Mouse (Mus musculus) E14TG2a.4 (cell line): ENCODE results near the gene Txn1.

Experiments used
- H3K27me3 ChIP-seq: 2 replicates; pipeline ENCODE4 v1.6.1; 2014; ENCODE audit warnings: low read length, control low read depth; ENCODE audit not compliant: insufficient read depth
- H3K36me3 ChIP-seq: 2 replicates; pipeline ENCODE4 v1.6.1; 2014; ENCODE audit warnings: low read length, control low read depth; ENCODE audit not compliant: insufficient read depth
- H3K4me1 ChIP-seq: replicated peaks from 2 replicates; pipeline ENCODE4 v1.6.1; 2014; ENCODE audit warnings: low read depth, low read length, control low read depth
- H3K4me3 ChIP-seq: replicated peaks from 2 replicates; pipeline ENCODE4 v1.5.1; 2014; ENCODE audit warnings: mild to moderate bottlenecking, low read length
- H3K9me3 ChIP-seq: 2 replicates; pipeline ENCODE4 v1.6.1; 2014; ENCODE audit warnings: low read length, control low read depth
- CTCF ChIP-seq: conservative IDR thresholded peaks from 2 replicates; pipeline ENCODE4 v1.5.1; 2014; ENCODE audit warnings: low read length
- NANOG ChIP-seq: IDR thresholded peaks from 2 replicates; pipeline ENCODE4 v1.6.1; 2014; ENCODE audit warnings: borderline replicate concordance, low read length, mixed read lengths
- POU5F1 ChIP-seq: IDR thresholded peaks from 2 replicates; pipeline ENCODE4 v1.6.1; 2014; ENCODE audit warnings: low read length, borderline replicate concordance

Gene Txn1

DNA sequence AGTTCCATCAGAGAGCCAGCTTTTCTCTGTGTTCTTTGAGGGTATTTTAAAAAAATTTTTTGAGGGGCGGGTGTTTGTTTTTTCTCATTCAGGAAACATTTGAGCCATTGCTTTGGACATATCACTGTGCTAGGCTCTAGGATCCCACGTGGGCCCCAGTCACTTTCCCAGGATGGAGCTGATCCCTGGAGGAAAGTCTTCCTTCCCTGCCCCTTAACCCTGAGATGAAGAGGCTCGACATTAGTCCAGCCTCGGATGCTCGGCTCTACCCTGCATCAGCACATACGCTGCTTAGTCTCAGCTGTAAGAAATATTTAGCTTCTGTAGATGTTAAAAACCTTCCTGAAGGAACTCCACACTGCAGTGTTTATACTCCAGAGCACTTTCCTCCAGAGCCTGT, 60.3 kb downstream of the Txn1 start:
- Histone ChIP-seq H3K4me1 (peaks cover 11% of the 10 kb centered on the region; the same call in 1 of the 2 replicates), H3K27me3 (no peaks in the 10 kb centered on the region), H3K36me3 (peaks cover 17% of the 10 kb centered on the region), H3K4me3 (no peak overlapping the region), H3K9me3 (peaks cover 7% of the 10 kb centered on the region)
- TF ChIP-seq NANOG (no peak), POU5F1 (no peak), CTCF (no peak)

DNA sequence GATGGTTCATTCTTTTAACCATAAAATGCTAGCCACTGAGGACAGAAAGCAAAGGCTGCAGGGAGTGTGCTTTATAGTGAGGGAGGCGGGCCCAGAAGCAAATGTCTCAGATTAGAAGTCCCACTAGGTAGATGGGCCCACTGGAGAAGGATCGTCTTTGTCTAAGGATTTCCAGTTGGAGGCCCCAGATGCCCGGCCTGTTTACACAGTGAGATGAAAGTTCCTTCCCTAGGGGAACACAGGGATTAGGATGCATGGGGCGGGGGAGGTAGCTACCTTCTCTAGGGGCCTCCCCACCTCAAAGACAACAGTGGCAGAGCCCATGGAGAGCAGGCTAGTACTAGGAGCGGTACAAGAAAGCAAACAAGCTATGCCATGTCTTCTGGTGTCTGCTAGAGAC, 61.1 kb downstream of the Txn1 start:
- H3K4me1 ChIP-seq, result peaks cover 12% of the 10 kb centered on the region; the same call in 1 of the 2 replicates
- peaks cover 17% of the 10 kb centered on the region for H3K36me3 ChIP-seq
- TF ChIP-seq NANOG (no peak), CTCF (no peak), POU5F1 (no peak)
- no peaks in the 10 kb centered on the region for H3K27me3 ChIP-seq
- peaks cover 7% of the 10 kb centered on the region for H3K9me3 ChIP-seq
- H3K4me3 ChIP-seq, result no peak overlapping the region
